Mouse (Mus musculus): Measurements from ENCODE around the gene Naxd.
"Not testable (repeated sequence)": the region's sequence is repeated elsewhere in the genome, so short reads cannot be mapped to it uniquely, and the experiment has no call there.

Gene Naxd

GRCm38 (mm10) chr8:11497017-11497990, at the start of gene Naxd:
Gene Naxd, plus strand, starts transcription at chr8:11497506.
- DNase-seq (ENCODE audit: low read depth), result peak; percentile 97

DNA sequence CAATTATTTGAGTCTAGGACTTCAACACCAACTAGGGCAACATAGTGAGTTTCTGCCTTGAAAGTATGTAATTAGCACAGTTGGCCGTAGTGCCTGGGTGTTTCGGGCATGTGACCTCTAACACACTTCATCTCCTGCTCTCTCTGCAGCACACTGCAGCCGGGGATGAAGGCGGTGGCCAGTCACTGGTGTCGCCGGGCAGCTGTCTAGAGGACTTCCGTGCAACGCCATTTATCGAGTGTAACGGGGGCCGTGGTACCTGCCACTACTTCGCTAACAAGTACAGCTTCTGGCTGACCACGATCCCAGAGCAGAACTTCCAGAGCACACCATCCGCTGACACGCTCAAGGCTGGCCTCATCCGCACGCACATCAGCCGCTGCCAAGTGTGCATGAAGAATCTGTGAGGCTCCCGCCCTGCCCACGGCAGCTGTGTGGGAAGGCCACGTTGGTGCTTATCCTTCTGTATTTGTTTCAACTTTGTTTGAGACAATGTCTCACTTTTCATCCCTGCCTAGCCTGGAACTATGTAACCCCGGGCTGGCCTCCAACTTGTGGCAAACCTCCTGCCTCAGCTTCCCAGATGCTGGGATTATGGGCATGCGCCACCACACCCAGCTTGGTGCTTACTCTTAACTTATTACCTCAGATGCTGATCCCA, 49.3 kb upstream of the Naxd start:
- DNase-seq (ENCODE audit: low read depth), result no peak

- DNase-seq (ENCODE audit: low read depth), result peak; percentile 66
Measured at GRCm38 (mm10) chr8:11450184-11451113, 46.9 kb upstream of the Naxd start.

GRCm38 (mm10) chr8:11452152-11452551, 45.2 kb upstream of the Naxd start:
- DNase-seq (ENCODE audit: low read depth), result no peak

GRCm38 (mm10) chr8:11452559-11452958, 44.7 kb upstream of the Naxd start:
- DNase-seq (ENCODE audit: low read depth), result peak; percentile 29

DNA sequence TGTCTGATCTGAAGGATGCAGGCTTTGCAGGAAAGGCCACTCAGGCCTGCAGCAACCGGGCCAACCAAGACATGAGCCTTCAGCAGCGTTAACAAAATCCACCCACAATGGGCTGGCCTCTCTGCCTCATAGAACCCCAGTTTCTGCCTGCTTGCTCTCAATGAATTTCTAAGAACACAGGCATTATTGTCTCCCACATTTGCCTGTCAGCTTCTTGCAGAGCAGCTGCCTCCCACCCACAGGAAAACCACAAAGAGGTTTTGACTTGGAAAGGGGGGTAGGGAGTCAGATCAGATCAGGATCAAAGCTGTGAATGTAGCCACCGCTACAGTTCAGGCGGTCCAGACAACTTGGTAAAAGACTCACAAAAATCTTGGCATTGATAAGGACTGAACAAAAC, 44.3 kb upstream of the Naxd start:
- peak; percentile 25 for DNase-seq (ENCODE audit: low read depth)

- no peak for DNase-seq (ENCODE audit: low read depth)
Measured at GRCm38 (mm10) chr8:11454228-11454627, 43.1 kb upstream of the Naxd start.

DNA sequence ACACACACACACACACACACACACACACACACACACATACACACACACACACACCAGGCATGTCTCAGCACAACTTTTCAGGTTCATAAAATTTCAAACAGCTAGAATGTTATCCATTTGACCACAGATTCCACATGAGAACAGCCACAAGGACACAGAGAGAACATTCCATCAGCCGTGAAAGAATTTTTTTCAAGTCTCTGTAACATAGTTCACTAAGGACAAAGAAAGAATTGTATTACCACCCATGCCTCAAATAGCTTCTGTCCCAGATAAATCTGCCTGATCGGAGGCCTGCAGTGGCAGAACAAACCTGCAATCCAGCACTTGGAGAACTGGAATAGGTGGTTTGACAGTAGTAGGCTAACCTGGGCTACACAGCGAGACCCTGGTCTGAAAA, 40.0 kb upstream of the Naxd start:
- no peak for DNase-seq (ENCODE audit: low read depth)

DNA sequence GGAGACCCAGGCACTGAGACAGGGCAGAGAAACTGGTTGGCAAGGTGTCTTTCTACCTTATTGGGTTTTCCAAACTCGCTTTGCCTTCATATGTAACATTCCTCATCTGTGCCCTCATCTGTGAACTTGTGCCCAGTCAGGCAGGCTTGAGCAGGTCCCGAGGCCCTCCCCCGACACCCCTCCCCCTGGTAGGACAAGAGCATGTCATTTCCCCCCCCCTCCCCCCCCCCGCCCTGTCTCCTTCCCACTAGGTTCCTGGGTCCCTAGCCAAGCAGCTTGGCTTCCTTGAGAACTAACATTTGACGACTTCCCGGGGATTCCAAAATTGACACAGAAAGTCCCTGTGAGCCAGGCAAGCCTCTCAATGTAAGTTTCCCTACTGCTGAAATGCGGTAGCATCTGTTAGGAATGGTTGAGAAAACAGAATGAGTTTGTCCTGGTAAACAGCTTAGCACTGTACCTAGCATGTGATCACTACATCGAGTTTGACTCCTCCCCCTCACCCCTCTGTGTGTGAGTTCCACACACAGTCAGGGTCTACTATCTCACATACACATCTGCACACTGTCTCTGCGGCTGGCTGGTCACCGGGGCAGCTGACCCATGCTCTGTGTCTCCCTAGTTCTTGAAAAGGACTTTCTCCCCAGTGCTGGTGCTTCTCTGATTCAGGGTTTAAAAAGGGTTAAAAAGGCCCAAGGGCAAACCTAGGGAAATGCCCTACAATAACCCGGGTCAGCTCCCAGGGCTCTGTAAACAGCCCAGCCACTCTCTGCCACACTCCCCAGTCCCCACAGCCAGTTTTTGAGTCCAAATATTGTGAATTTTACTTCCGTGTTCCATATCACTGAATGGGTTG, 39.1 kb upstream of the Naxd start:
- no peak for DNase-seq (ENCODE audit: low read depth)

DNA sequence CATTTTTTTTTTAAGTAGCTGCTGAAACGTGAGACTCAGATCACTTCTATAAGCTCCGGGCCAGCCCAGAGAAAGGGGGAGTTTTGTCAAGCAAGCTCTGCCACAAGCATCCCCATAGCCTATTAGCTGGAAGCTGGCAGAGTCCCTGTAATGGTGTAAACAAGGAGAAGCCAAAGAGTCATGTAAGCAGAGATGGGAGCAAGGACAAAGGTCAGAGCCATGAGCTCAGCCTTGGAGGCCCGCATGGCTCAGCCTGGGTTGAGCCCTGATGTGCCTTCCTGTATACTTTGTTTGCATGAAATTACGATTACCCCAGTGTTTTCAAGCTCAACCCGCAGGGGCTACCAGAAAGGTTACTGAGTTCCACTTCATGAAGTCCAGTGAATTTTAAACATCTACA, 38.3 kb upstream of the Naxd start:
- DNase-seq (ENCODE audit: low read depth), result no peak

DNA sequence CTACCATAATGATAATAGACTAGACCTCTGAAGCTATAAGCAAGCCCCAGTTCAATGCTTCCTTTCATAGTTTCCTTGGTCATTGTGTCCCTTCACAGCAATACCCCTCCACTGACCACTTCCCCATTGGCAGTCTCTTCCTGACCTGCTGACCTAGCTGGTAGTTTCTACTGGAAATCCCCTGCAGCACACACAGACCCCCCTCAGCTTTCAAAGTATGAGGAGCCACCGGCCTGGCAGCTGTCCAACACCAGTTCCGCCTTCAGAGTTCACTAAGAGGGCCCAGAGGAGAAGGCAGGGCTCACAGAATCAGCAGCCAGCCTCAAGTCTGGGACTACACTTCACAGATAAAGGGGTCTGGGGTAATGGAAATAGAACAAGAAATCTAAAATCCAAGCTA, 36.4 kb upstream of the Naxd start:
- DNase-seq (ENCODE audit: low read depth), result peak; percentile 23

- DNase-seq (ENCODE audit: low read depth), result no peak
Measured at GRCm38 (mm10) chr8:11461847-11462246, 35.5 kb upstream of the Naxd start.

DNA sequence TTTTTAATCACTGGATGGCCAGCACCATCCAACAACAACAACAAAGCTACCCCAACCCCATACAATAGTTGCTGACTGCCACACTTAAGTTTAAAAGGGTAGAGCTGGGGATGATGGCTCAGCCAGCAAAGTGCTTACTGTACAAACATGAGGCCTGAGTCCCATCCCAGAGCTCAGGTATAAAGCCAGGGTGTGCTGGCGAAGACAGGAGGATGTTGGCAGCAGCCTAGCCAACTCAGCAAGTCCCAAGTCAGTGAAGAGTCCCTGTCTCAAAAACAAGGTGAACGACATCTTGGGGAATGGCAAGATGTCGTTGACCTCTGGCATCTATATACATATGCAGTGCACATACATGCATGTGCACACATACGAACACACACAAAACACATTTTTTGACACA, 34.7 kb upstream of the Naxd start:
- no peak for DNase-seq (ENCODE audit: low read depth)

DNA sequence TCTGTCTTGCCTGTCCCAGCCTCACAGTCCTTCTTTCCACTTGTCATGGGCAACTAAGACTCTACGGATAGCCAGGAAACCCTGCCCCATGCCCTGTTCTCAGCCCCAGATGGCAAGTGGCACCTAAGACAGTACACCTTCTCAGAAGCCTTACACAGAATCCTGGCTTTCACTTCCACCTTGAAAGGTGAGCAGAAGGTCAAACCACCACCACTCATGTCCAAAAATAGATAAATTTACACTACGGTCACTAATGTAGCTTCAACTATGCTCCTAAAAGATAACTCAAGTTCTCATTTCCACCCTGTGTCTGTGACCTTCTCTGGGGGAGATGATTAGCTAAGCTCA, 33.8 kb upstream of the Naxd start:
- no peak for DNase-seq (ENCODE audit: low read depth)

DNA sequence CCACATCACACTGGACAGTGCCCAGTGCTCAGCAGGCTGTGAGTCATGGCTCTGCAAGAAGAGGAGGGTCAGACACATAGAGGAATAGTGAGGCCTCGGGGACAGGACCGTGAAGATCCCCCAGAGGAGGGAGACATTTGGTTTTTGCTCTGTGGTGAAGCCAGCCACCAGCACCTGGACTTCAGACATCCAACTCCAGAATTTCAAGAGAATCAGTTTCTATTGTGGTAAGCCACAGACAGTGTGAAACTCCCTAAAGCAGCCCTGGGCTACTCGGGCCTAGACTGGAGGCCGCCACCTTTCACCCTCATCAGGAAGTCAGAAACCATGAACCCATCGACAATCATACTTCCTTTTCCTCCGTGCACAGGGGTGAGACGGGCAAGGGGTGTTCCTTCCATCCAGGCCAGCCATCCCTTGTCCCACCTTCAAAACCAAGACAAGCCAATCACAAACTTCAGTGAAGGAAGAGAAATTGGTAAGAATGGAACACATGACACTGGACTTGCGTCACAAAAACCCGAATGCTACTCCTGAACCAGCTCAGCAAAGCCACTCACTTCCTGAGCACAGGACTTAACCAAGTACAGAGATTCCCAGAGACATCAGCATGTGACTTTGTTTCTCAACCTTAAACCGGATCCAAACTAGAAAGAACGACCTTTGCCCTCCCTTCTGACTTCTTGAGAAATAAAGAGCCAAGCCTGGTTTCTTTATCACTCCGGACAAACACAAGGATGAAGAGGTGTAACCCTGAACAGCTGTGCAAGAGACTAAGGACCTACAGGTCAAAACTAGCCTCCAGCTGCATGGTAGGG, 33.2 kb upstream of the Naxd start:
- peak; percentile 60 for DNase-seq (ENCODE audit: low read depth)

DNA sequence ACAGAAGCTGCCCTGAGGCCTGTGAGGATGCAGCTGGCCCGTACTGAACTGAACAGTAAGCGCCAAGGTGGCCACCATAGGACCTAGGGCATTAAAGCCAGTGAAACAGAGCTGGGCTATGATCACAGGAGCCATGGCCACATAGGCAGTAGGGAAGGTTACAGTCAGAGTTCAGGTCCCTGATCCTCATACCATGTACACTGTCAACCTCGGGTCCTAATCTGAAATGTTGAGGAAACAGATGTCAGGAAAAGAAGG, 32.7 kb upstream of the Naxd start:
- no peak for DNase-seq (ENCODE audit: low read depth)

DNA sequence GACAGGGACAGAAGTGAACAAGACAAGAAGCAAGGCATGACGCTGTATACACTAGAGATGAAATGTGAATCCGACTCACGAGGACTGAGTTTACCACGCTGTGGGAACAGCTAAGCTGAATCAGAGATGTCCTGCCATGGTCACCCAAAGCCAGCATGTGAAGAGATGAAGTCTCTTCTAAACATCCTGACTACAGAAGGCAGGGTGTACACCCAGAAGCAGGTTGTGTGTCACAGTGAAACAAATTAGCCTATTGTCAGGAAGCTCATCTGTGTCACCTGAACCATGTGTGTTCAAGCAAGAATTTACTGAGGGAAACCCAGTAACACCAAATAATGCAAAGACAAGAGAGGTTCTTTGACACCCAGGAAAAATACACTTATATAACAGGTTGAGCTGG, 31.7 kb upstream of the Naxd start:
- no peak for DNase-seq (ENCODE audit: low read depth)

- not testable (repeated sequence) for DNase-seq (ENCODE audit: low read depth)
Measured at GRCm38 (mm10) chr8:11466528-11466927, 30.8 kb upstream of the Naxd start.

DNA sequence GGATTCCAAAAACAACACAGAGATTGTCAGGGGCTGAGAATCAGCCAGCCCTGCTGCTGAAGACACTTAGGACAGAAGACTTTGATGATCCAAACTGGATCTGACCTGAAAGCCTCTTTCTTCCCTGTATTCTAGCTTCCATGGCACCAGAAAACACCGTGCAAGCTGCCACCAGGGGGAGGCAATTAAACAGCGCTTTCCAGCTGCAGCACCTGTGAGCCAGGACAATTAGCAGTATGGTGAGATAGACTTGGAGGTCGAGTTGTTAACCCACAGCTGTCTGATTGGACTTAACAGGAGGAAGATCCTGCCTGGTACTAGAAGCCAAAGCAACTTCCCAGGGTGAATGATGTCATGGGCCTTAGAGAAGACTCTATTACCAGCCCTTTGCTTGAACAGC, 28.2 kb upstream of the Naxd start:
- peak; percentile 52 for DNase-seq (ENCODE audit: low read depth)

GRCm38 (mm10) chr8:11470694-11471093, 26.6 kb upstream of the Naxd start:
- DNase-seq (ENCODE audit: low read depth), result no peak

DNA sequence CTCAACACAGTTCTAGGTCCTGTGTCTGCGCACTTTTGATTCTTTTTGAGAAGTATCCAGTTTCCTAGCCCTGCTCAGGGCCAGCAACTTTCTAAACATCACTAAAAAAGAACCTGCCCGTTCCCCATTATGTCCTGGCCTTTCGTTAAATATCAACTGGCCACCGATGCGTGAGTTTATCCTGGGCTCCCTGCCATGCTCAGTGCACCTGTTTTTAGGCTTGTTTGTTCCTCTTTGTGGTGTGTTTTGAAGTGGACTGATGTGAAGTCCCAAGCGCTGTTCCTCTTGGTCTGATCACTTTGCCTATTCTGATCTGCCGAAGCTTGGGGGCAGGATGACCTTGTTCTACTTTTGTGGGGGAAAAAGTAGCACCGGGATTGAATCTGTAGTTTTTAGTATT, 26.0 kb upstream of the Naxd start:
- DNase-seq (ENCODE audit: low read depth), result no peak
